Mouse (Mus musculus) skeletal muscle tissue, postnatal 0 days (tissue): ENCODE results near the gene Eif4e1b. TPM values are rescaled to one million over a fixed set of nuclear protein-coding genes. Genes with fewer than 3 reads are reported as not detected.

Experiments
- polyA plus RNA-seq: library from polyadenylated mRNA; unstranded; fragments of >200 nt; fragmentation: Nextera tagmentation; extraction: Ambion mirVana; gene quantifications from 2 replicates; pipeline ENCODE4 v1.2.1, GENCODE M21; 2015

Gene Eif4e1b
- polyA plus RNA-seq = not detected in 2 replicates

DNA sequence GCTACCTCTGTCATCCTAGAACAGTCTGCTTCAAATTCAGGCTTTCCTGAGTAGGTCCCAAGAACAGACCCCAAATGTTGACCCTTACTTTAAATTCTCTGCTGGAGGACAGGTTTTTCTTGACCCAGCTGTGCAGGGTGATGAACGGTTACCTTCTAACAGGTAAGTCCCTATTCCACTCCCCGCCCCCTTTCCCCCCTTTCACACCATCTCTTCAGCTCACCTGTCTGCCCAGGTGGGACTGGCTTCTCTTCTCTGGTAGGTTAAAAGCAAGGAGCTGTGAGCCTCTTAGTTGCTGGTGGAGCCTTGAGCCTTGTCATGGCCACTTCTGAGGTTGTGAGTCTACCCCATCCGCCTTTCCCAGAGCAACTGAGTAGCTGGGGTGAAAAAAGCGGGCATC is at the start of gene Eif4e1b:
TSS of gene Eif4e1b (plus strand) at position 301 of the 400 bp plus-strand sequence.

GRCm38 (mm10) chr13:54749864-54750411 is 33.9 kb upstream of the Eif4e1b start, which contains the start of gene Gprin1:
Gene Gprin1, minus strand, starts transcription at chr13:54749874.

GRCm38 (mm10) chr13:54766192-54766768 is 17.5 kb upstream of the Eif4e1b start, which contains the start of gene Sncb:
Gene Sncb, minus strand, starts transcription at chr13:54766595.

GRCm38 (mm10) chr13:54788740-54789560 is 5.2 kb downstream of the Eif4e1b start, which contains the start of gene Tspan17:
Gene Tspan17, plus strand, starts transcription at chr13:54789377.

Other genes with a start within 250 kb of the Eif4e1b start
- 116 and 118 TPM in 2 replicates for gene 4833439L19Rik, start 218.6 kb upstream of the Eif4e1b start, polyA plus RNA-seq
- gene Arl10, start 209.0 kb upstream of the Eif4e1b start, polyA plus RNA-seq = 9.4 and 10.5 TPM in 2 replicates
- gene Nop16, start 193.9 kb upstream of the Eif4e1b start, polyA plus RNA-seq = 35.7 and 42.3 TPM in 2 replicates
- 234 and 246 TPM in 2 replicates for gene Higd2a, start 193.8 kb upstream of the Eif4e1b start, polyA plus RNA-seq
- 51.2 and 64.8 TPM in 2 replicates for gene Cltb, start 172.7 kb upstream of the Eif4e1b start, polyA plus RNA-seq
- 26.5 and 27.8 TPM in 2 replicates for gene Faf2, start 162.2 kb upstream of the Eif4e1b start, polyA plus RNA-seq
- 28.0 and 31.9 TPM in 2 replicates for gene Rnf44, start 90.1 kb upstream of the Eif4e1b start, polyA plus RNA-seq
- not detected in 2 replicates for gene Cdhr2, start 82.5 kb upstream of the Eif4e1b start, polyA plus RNA-seq
- gene Gprin1, start 34.1 kb upstream of the Eif4e1b start, polyA plus RNA-seq = 0.10 and 0.15 TPM in 2 replicates
- gene Sncb, start 17.4 kb upstream of the Eif4e1b start, polyA plus RNA-seq = not detected in 2 replicates
- 13.8 and 17.9 TPM in 2 replicates for gene Tspan17, start 5.4 kb downstream of the Eif4e1b start, polyA plus RNA-seq
- 3.2 and 3.6 TPM in 2 replicates for gene Unc5a, start 165.4 kb downstream of the Eif4e1b start, polyA plus RNA-seq
- gene Hk3, start 237.4 kb downstream of the Eif4e1b start, polyA plus RNA-seq = 1.1 and 2.3 TPM in 2 replicates